Mouse (Mus musculus) heart, adult 11 months (tissue): ENCODE measurements at regions not wholly inside any gene's neighbourhood (a gene's known extent, or its start where the extent isn't known, plus 50 kb on each side); places are given as distances from the start of the nearest gene placed in this dataset.
A peak's percentile ranks its signal among the peaks of the same experiment; 100 is the strongest.

Experiments
- DNase-seq: peaks from one replicate; pipeline ENCODE4 v3.0.0; 2022

DNA sequence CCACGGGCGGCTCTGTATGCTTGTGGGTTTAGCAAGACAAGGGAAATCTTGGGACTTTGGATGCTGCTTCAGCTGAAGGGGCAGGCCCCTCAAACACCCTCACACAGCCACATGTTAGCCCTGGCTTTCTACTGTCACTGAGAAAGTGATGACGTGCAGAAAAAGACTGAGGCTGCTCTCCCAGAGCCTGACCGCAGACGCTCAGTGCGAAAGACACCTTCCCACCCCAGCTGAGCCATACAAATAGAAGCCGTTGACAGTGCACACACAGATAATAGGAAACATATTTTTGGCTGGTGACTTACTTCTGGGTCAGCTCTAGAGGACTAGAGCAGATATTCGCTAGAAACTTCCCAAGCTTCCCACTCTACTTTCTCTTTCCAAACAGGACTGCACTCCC lies 61.0 kb upstream of the Nudt7 start:
- no peak for DNase-seq

DNA sequence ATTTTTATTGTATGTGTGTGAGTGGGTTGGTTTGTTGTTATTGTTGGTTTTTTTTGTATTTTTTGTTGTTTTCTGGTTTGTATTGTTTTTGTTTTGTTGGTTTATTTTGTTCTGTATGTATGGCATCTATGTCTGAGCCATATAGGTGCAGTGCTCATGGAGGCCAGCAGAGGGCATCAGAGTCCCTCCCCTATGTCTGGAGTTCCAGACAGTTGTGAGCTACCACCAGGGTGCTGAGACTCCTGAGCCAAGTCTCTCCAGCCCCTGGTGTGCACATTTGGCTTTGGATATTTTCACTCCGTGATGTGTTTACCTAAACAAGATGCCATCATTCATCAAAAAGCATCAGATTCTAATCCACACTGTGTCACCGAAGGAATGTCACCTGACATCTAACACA lies 59.2 kb upstream of the Nudt7 start:
- DNase-seq: no peak

DNA sequence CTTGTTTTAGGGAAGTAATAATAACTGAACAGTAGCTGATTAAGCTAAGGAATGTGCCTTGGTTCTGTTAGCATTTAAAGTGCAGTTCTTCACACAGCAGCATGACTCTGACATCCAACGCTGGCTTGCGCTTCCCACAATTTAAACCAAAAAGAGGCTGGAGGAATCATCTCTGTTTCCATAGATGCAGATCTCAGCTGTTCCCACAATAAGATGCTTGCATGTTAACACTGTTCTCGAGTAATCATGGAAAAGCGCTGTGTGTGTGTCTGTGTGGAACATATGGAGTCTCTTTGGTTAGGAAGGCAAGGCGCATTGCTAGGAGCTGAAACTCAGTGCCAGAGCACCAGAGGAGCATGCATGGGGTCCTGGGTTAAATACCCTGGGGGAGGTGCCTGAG lies 56.7 kb upstream of the Nudt7 start:
- DNase-seq: no peak

DNA sequence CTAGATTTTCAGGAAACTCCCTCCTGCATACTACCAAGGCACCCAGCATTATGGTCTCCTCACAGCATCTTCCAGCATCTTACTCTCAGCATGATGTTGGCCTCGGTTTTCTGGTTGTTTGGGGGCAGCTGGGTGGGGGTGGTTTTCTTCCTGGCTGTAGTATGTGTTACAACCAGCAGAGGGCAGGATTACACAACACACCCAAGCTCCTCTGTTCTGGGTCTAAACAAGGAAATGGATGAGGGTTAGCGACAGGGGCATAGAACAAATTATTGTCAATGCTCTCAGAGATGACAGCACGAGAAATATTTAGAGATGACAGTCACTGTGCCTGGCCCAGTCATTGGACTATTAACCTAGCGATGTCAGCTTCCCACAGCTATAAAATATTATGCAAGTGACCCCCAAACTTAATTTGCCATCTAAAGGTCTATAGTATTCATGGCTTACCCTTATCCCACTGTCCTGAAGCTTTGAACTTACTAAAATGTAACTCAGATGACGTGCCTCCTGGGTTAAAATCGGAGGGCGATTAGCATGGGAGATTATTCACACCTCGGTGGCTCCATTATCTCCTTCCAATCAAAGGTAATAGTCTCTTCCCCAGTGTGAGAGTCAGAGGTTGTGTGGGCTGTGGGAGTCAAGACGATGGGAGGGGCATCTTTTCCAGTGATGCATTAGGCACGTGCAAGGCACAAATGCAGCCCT lies 52.2 kb upstream of the Nudt7 start:
- DNase-seq: peak; percentile 90

DNA sequence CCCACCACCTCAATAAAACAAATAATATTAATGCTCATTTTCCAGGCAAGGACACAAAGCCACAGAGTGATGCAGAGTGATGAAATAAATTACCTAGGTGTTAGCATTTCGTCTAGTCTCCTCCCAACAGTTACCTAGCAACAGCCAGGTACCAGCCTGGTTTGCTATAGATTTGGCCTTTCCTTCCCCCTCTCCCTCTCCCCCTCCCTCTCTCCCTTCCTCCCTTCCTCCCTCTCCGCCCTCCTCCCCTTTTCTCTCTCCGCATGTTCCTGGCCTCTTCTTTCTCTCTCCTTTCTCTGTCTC lies 51.6 kb upstream of the Nudt7 start:
- no peak for DNase-seq
